Mouse (Mus musculus) neural tube, embryonic 14.5 days (tissue): ENCODE results near the gene Bud23. TPM values are rescaled to one million over a fixed set of nuclear protein-coding genes. Genes with fewer than 3 reads are reported as not detected.
"Not testable (repeated sequence)": the region's sequence is repeated elsewhere in the genome, so short reads cannot be mapped to it uniquely, and the experiment has no call there.

Source experiments
- ATAC-seq: fragments of 200-750 bp; cut with Nextera tagmentation; 2 replicates; pipeline ENCODE4 v1.8.0; 2017; ENCODE audit warnings: low read depth, mild to moderate bottlenecking, moderate TSS enrichment, moderate library complexity
- H3K27ac ChIP-seq: fragments of 300-500 bp; sonication (generic); 2 replicates; pipeline ENCODE4 v1.5.1; 2014; ENCODE audit warnings: low read depth, mild to moderate bottlenecking, control low read depth, low read length, moderate library complexity, mixed read lengths
- H3K27me3 ChIP-seq: fragments of 300-500 bp; sonication (generic); 2 replicates; pipeline ENCODE4 v1.6.1; 2014; ENCODE audit warnings: low read length; ENCODE audit not compliant: control insufficient read depth, insufficient read depth
- H3K36me3 ChIP-seq: fragments of 300-500 bp; sonication (generic); 2 replicates; pipeline ENCODE4 v1.6.1; 2014; ENCODE audit warnings: low read length, mixed read lengths; ENCODE audit not compliant: control insufficient read depth, insufficient read depth
- H3K4me1 ChIP-seq: fragments of 300-500 bp; sonication (generic); 2 replicates; pipeline ENCODE4 v1.6.1; 2014; ENCODE audit warnings: low read length; ENCODE audit not compliant: control insufficient read depth, insufficient read depth
- H3K4me2 ChIP-seq: fragments of 300-500 bp; sonication (generic); 2 replicates; pipeline ENCODE4 v1.6.1; 2014; ENCODE audit warnings: mild to moderate bottlenecking, low read depth, low read length, control low read depth
- H3K4me3 ChIP-seq: fragments of 300-500 bp; sonication (generic); 2 replicates; pipeline ENCODE4 v1.5.1; 2014; ENCODE audit warnings: low read depth, low read length, control low read depth, mixed read lengths
- H3K9ac ChIP-seq: fragments of 300-500 bp; sonication (generic); replicated peaks from 2 replicates; pipeline ENCODE4 v1.6.1; 2014; ENCODE audit warnings: low read depth, mild to moderate bottlenecking, control low read depth, low read length, mixed read lengths
- H3K9me3 ChIP-seq: fragments of 300-500 bp; sonication (generic); 2 replicates; pipeline ENCODE4 v1.6.1; 2016; ENCODE audit warnings: low read length; ENCODE audit not compliant: control insufficient read depth
- WGBS: fragments of 180-500 bp; shearing (Covaris S2); extraction: QIAGEN DNeasy Blood & Tissue Kit; methylation state at CpG from one replicate; pipeline ENCODE4 v1.1.7; 2014; 5-methylcytosine and 5-hydroxymethylcytosine counted together
- polyA plus RNA-seq: library from polyadenylated mRNA; unstranded; fragments of >200 nt; fragmentation: Nextera tagmentation; extraction: Ambion mirVana; gene quantifications from 2 replicates; pipeline ENCODE4 v1.2.1, GENCODE M21; 2014

The Bud23 gene
- polyA plus RNA-seq, 1 experiment from 2014 or later = 72.5 TPM

GRCm38 (mm10) chr5:135049268-135049667 lies 15.5 kb downstream of the Bud23 start:
- H3K9ac ChIP-seq, H3K4me3 ChIP-seq, H3K4me1 ChIP-seq, H3K4me2 ChIP-seq, H3K9me3 ChIP-seq, ATAC-seq, H3K27me3 ChIP-seq, H3K27ac ChIP-seq: not testable (repeated sequence)
- WGBS = 93% methylated on average over 6 of the region's 6 CpGs
- peaks cover 20% of the 10 kb centered on the region; the same call in 1 of the 2 replicates for H3K36me3 ChIP-seq

GRCm38 (mm10) chr5:135048539-135048938 lies 16.2 kb downstream of the Bud23 start:
- Histone ChIP-seq H3K36me3 (peaks cover 19% of the 10 kb centered on the region; the same call in 1 of the 2 replicates), H3K27me3 (no peaks in the 10 kb centered on the region), H3K27ac (no peak overlapping the region), H3K4me1 (no peaks in the 10 kb centered on the region), H3K9ac (no peak overlapping the region), H3K4me3 (no peak overlapping the region), H3K9me3 (no peaks in the 10 kb centered on the region), H3K4me2 (no peak overlapping the region)
- no peak for ATAC-seq
- WGBS = 96% methylated on average over 5 of the region's 5 CpGs

- Histone ChIP-seq H3K4me3 (no peak overlapping the region), H3K27ac (no peak overlapping the region), H3K27me3 (no peaks in the 10 kb centered on the region), H3K4me1 (no peaks in the 10 kb centered on the region), H3K9me3 (no peaks in the 10 kb centered on the region), H3K4me2 (no peak overlapping the region), H3K36me3 (no peaks in the 10 kb centered on the region; the same call in 1 of the 2 replicates), H3K9ac (no peak overlapping the region)
- ATAC-seq = no peak
- WGBS = 88% methylated on average over 3 of the region's 3 CpGs
Observed at GRCm38 (mm10) chr5:135044575-135044974, 20.2 kb downstream of the Bud23 start.

GRCm38 (mm10) chr5:135042105-135042788 lies 22.5 kb downstream of the Bud23 start:
- WGBS = 26% methylated on average over 20 of the region's 21 CpGs
- Histone ChIP-seq H3K9me3 (no peaks in the 10 kb centered on the region), H3K27ac (no peak overlapping the region), H3K9ac (no peak overlapping the region), H3K27me3 (no peaks in the 10 kb centered on the region), H3K4me2 (no peak overlapping the region), H3K4me1 (no peaks in the 10 kb centered on the region), H3K4me3 (no peak overlapping the region), H3K36me3 (no peaks in the 10 kb centered on the region; the same call in 1 of the 2 replicates)
- ATAC-seq = no peak

GRCm38 (mm10) chr5:135040777-135041176 lies 24.0 kb downstream of the Bud23 start:
- 84% methylated on average over 11 of the region's 11 CpGs for WGBS
- Histone ChIP-seq H3K9me3 (no peaks in the 10 kb centered on the region), H3K4me1 (no peaks in the 10 kb centered on the region), H3K9ac (no peak overlapping the region), H3K4me2 (no peak overlapping the region), H3K27me3 (no peaks in the 10 kb centered on the region), H3K27ac (no peak overlapping the region), H3K4me3 (no peak overlapping the region), H3K36me3 (no peaks in the 10 kb centered on the region; the same call in 1 of the 2 replicates)
- no peak for ATAC-seq

- Histone ChIP-seq H3K27me3 (no peaks in the 10 kb centered on the region), H3K36me3 (no peaks in the 10 kb centered on the region)
Observed at GRCm38 (mm10) chr5:135040059-135040458, 24.7 kb downstream of the Bud23 start.

GRCm38 (mm10) chr5:135039541-135039940 lies 25.2 kb downstream of the Bud23 start:
- WGBS = 85% methylated on average over 9 of the region's 9 CpGs
- Histone ChIP-seq H3K4me1 (no peaks in the 10 kb centered on the region), H3K27ac (no peak overlapping the region), H3K27me3 (no peaks in the 10 kb centered on the region), H3K36me3 (no peaks in the 10 kb centered on the region), H3K4me3 (no peak overlapping the region), H3K4me2 (no peak overlapping the region), H3K9ac (no peak overlapping the region), H3K9me3 (no peaks in the 10 kb centered on the region)
- no peak for ATAC-seq

More at GRCm38 (mm10) chr5:135040059-135040458, 24.7 kb downstream of the Bud23 start:
- Histone ChIP-seq H3K9me3 (no peaks in the 10 kb centered on the region), H3K9ac (no peak overlapping the region), H3K4me3 (no peak overlapping the region), H3K27ac (no peak overlapping the region), H3K4me1 (no peaks in the 10 kb centered on the region), H3K4me2 (no peak overlapping the region)
- ATAC-seq = no peak
- 55% methylated on average over 6 of the region's 6 CpGs for WGBS

- Histone ChIP-seq H3K4me3 (no peak overlapping the region), H3K9me3 (no peaks in the 10 kb centered on the region), H3K36me3 (no peaks in the 10 kb centered on the region), H3K27ac (no peak overlapping the region), H3K4me2 (no peak overlapping the region), H3K4me1 (no peaks in the 10 kb centered on the region), H3K27me3 (no peaks in the 10 kb centered on the region), H3K9ac (no peak overlapping the region)
- 93% methylated on average over 3 of the region's 3 CpGs for WGBS
- ATAC-seq = no peak
Observed at GRCm38 (mm10) chr5:135037946-135038345, 26.8 kb downstream of the Bud23 start.

GRCm38 (mm10) chr5:135035608-135036359 lies 29.0 kb downstream of the Bud23 start:
- Histone ChIP-seq H3K9me3 (no peaks in the 10 kb centered on the region), H3K4me3 (no peak overlapping the region), H3K9ac (no peak overlapping the region), H3K36me3 (no peaks in the 10 kb centered on the region), H3K27me3 (no peaks in the 10 kb centered on the region), H3K4me1 (no peaks in the 10 kb centered on the region), H3K4me2 (no peak overlapping the region), H3K27ac (no peak overlapping the region)
- 67% methylated on average over 18 of the region's 18 CpGs for WGBS
- no peak for ATAC-seq
